Mouse (Mus musculus): Measurements from ENCODE around the gene Ntn5. TPM values are rescaled to one million over a fixed set of nuclear protein-coding genes. Genes with fewer than 3 reads are reported as not detected.
"Not testable (repeated sequence)": the region's sequence is repeated elsewhere in the genome, so short reads cannot be mapped to it uniquely, and the experiment has no call there.

The Ntn5 gene
- total RNA-seq, 1 experiment = 0.54 TPM

- H3K9ac ChIP-seq (ENCODE audit: insufficient read depth, low read depth, low read length, poor library complexity, severe bottlenecking) = no peak overlapping the region
- in situ Hi-C loops (cut with MboI; ENCODE audit: low sequenced_read_pairs in 2 of 2, unreplicated experiment in 2 of 2) = no loop called here
- H3K4me3 ChIP-seq (ENCODE audit: insufficient read depth in 1 of 2, low read depth in 1 of 2, low read length in 2 of 2, poor library complexity in 1 of 2, severe bottlenecking in 1 of 2) = peak overlapping the region in 1 of 2 experiments; percentile 77; a peak in 1 of 4 replicates
- H3K36me3 ChIP-seq (ENCODE audit: control insufficient read depth, insufficient read depth, low read length, poor library complexity, severe bottlenecking) = no peaks in the 10 kb centered on the region
- no peaks in the 10 kb centered on the region for H3K9me3 ChIP-seq (ENCODE audit: control insufficient read depth, insufficient read depth, low read depth, low read length)
- no peak for DNase-seq (ENCODE audit: low read depth, low spot score)
- H3K27ac ChIP-seq (ENCODE audit: insufficient read depth, low read depth, low read length, poor library complexity, severe bottlenecking) = no peak overlapping the region
- H3K4me1 ChIP-seq (ENCODE audit: control insufficient read depth in 2 of 2, insufficient read depth in 2 of 2, low read length in 2 of 2, poor library complexity in 1 of 2) = peaks cover 0 to 7% of the 10 kb centered on the region in 2 experiments; a peak in 1 of 4 replicates
- TF ChIP-seq MAFK (IDR thresholded peaks at IDR 0.05; ENCODE audit: insufficient read depth, low read depth, low read length) (no peak), HCFC1 (IDR thresholded peaks at IDR 0.05; ENCODE audit: borderline replicate concordance, insufficient read depth, low read length) (no peak), ZC3H11A (IDR thresholded peaks at IDR 0.05; ENCODE audit: borderline replicate concordance, low read depth, low read length) (no peak), CHD2 (IDR thresholded peaks at IDR 0.05; ENCODE audit: low read depth, low read length) (no peak), ZNF384 (IDR thresholded peaks at IDR 0.05; ENCODE audit: low read depth, low read length) (no peak)
Measured at GRCm38 (mm10) chr7:45644872-45645590, 38.8 kb upstream of the Ntn5 start.

DNA sequence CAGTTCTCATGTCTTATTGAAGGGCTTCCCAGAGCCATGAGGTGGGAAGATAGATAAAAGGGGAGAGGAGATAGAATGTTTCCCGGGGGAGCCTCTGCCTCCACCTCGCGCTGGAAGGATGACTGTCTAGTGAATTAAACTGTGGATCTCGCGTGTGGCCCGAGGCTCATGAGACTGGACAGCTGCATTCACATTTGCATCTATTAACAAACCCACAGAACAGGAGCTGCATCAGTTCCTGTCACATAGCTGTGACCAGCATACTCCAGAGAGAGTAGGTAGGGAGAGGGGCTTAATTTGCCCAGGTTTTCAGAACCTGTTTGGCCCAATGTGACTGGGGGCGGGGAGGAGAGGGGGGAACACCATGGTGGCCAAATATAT is 38.2 kb upstream of the Ntn5 start:
- H3K4me1 ChIP-seq (ENCODE audit: control insufficient read depth in 2 of 2, insufficient read depth in 2 of 2, low read length in 2 of 2, poor library complexity in 1 of 2) = peaks cover 0 to 7% of the 10 kb centered on the region in 2 experiments; a peak in 1 of 4 replicates

DNA sequence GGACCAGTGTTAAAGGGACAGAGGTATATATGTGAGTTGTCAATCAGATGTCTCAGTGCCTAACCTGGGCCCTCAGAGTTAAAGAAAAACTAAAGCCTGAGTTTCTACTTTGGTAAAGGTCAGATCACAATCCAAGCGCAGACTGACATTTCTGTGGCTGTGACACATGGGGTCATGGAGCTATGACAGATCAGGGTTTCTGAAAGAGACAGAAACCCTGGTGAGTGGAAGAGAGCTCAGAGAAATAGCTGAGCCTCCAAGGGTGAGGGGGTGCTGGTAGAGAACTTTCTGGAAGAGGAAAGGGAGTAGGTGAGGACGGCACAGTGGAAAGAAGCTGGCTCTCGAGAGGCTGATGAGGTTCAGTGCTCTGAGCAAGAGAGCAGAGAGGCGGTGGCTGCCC is 37.2 kb upstream of the Ntn5 start:
- Histone ChIP-seq H3K4me1 (ENCODE audit: control insufficient read depth in 2 of 2, insufficient read depth in 2 of 2, low read length in 2 of 2, poor library complexity in 1 of 2) (peaks cover 0 to 7% of the 10 kb centered on the region in 2 experiments; a peak in 1 of 4 replicates), H3K9me3 (ENCODE audit: control insufficient read depth, insufficient read depth, low read depth, low read length) (no peaks in the 10 kb centered on the region), H3K9ac (ENCODE audit: insufficient read depth, low read depth, low read length, poor library complexity, severe bottlenecking) (no peak overlapping the region), H3K4me3 (ENCODE audit: insufficient read depth in 1 of 2, low read depth in 1 of 2, low read length in 2 of 2, poor library complexity in 1 of 2, severe bottlenecking in 1 of 2) (no peak overlapping the region), H3K27ac (ENCODE audit: insufficient read depth, low read depth, low read length, poor library complexity, severe bottlenecking) (no peak overlapping the region), H3K36me3 (ENCODE audit: control insufficient read depth, insufficient read depth, low read length, poor library complexity, severe bottlenecking) (no peaks in the 10 kb centered on the region)
- no peak for DNase-seq (ENCODE audit: low read depth, low spot score)
- TF ChIP-seq ZNF384 (IDR thresholded peaks at IDR 0.05; ENCODE audit: low read depth, low read length) (no peak), MAFK (IDR thresholded peaks at IDR 0.05; ENCODE audit: insufficient read depth, low read depth, low read length) (no peak), HCFC1 (IDR thresholded peaks at IDR 0.05; ENCODE audit: borderline replicate concordance, insufficient read depth, low read length) (no peak), ZC3H11A (IDR thresholded peaks at IDR 0.05; ENCODE audit: borderline replicate concordance, low read depth, low read length) (no peak), CHD2 (IDR thresholded peaks at IDR 0.05; ENCODE audit: low read depth, low read length) (no peak)
- in situ Hi-C loops (cut with MboI; ENCODE audit: low sequenced_read_pairs in 2 of 2, unreplicated experiment in 2 of 2) = no loop called here

More for the DNA sequence above, 38.2 kb upstream of the Ntn5 start:
- Histone ChIP-seq H3K4me3 (ENCODE audit: insufficient read depth in 1 of 2, low read depth in 1 of 2, low read length in 2 of 2, poor library complexity in 1 of 2, severe bottlenecking in 1 of 2) (no peak overlapping the region), H3K9ac (ENCODE audit: insufficient read depth, low read depth, low read length, poor library complexity, severe bottlenecking) (no peak overlapping the region), H3K27ac (ENCODE audit: insufficient read depth, low read depth, low read length, poor library complexity, severe bottlenecking) (no peak overlapping the region), H3K9me3 (ENCODE audit: control insufficient read depth, insufficient read depth, low read depth, low read length) (no peaks in the 10 kb centered on the region), H3K36me3 (ENCODE audit: control insufficient read depth, insufficient read depth, low read length, poor library complexity, severe bottlenecking) (no peaks in the 10 kb centered on the region)
- in situ Hi-C loops (cut with MboI; ENCODE audit: low sequenced_read_pairs in 2 of 2, unreplicated experiment in 2 of 2) = no loop called here
- DNase-seq (ENCODE audit: low read depth, low spot score) = no peak
- no peak for TF ChIP-seq HCFC1 (IDR thresholded peaks at IDR 0.05; ENCODE audit: borderline replicate concordance, insufficient read depth, low read length)
- TF ChIP-seq CHD2 (IDR thresholded peaks at IDR 0.05; ENCODE audit: low read depth, low read length) = no peak
- no peak for TF ChIP-seq ZNF384 (IDR thresholded peaks at IDR 0.05; ENCODE audit: low read depth, low read length)
- no peak for TF ChIP-seq MAFK (IDR thresholded peaks at IDR 0.05; ENCODE audit: insufficient read depth, low read depth, low read length)
- no peak for TF ChIP-seq ZC3H11A (IDR thresholded peaks at IDR 0.05; ENCODE audit: borderline replicate concordance, low read depth, low read length)

GRCm38 (mm10) chr7:45649351-45649750 is 34.5 kb upstream of the Ntn5 start:
- H3K36me3 ChIP-seq (ENCODE audit: control insufficient read depth, insufficient read depth, low read length, poor library complexity, severe bottlenecking) = no peaks in the 10 kb centered on the region
- peaks cover 0 to 10% of the 10 kb centered on the region in 2 experiments; a peak in 1 of 4 replicates for H3K4me1 ChIP-seq (ENCODE audit: control insufficient read depth in 2 of 2, insufficient read depth in 2 of 2, low read length in 2 of 2, poor library complexity in 1 of 2)
- H3K4me3 ChIP-seq (ENCODE audit: insufficient read depth in 1 of 2, low read depth in 1 of 2, low read length in 2 of 2, poor library complexity in 1 of 2, severe bottlenecking in 1 of 2) = no peak overlapping the region
- TF ChIP-seq HCFC1 (IDR thresholded peaks at IDR 0.05; ENCODE audit: borderline replicate concordance, insufficient read depth, low read length) (no peak), ZNF384 (IDR thresholded peaks at IDR 0.05; ENCODE audit: low read depth, low read length) (no peak), CHD2 (IDR thresholded peaks at IDR 0.05; ENCODE audit: low read depth, low read length) (no peak), MAFK (IDR thresholded peaks at IDR 0.05; ENCODE audit: insufficient read depth, low read depth, low read length) (no peak)
- in situ Hi-C loops (cut with MboI; ENCODE audit: low sequenced_read_pairs in 2 of 2, unreplicated experiment in 2 of 2) = no loop called here
- H3K27ac ChIP-seq (ENCODE audit: insufficient read depth, low read depth, low read length, poor library complexity, severe bottlenecking) = no peak overlapping the region
- no peak overlapping the region for H3K9ac ChIP-seq (ENCODE audit: insufficient read depth, low read depth, low read length, poor library complexity, severe bottlenecking)
- H3K9me3 ChIP-seq (ENCODE audit: control insufficient read depth, insufficient read depth, low read depth, low read length) = no peaks in the 10 kb centered on the region
- DNase-seq (ENCODE audit: low read depth, low spot score) = no peak

GRCm38 (mm10) chr7:45650484-45650883 is 33.3 kb upstream of the Ntn5 start:
- DNase-seq (ENCODE audit: low read depth, low spot score); H3K4me1 ChIP-seq (ENCODE audit: control insufficient read depth in 2 of 2, insufficient read depth in 2 of 2, low read length in 2 of 2, poor library complexity in 1 of 2); H3K4me3 ChIP-seq (ENCODE audit: insufficient read depth in 1 of 2, low read depth in 1 of 2, low read length in 2 of 2, poor library complexity in 1 of 2, severe bottlenecking in 1 of 2); in situ Hi-C loops (cut with MboI; ENCODE audit: low sequenced_read_pairs in 2 of 2, unreplicated experiment in 2 of 2); H3K9me3 ChIP-seq (ENCODE audit: control insufficient read depth, insufficient read depth, low read depth, low read length); H3K36me3 ChIP-seq (ENCODE audit: control insufficient read depth, insufficient read depth, low read length, poor library complexity, severe bottlenecking); H3K9ac ChIP-seq (ENCODE audit: insufficient read depth, low read depth, low read length, poor library complexity, severe bottlenecking); H3K27ac ChIP-seq (ENCODE audit: insufficient read depth, low read depth, low read length, poor library complexity, severe bottlenecking): not testable (repeated sequence)
